Mouse (Mus musculus) neural tube, embryonic 15.5 days (tissue): ENCODE data around the gene Gm28308. TPM values are rescaled to one million over a fixed set of nuclear protein-coding genes. Genes with fewer than 3 reads are reported as not detected.
A peak's percentile ranks its signal among the peaks of the same experiment; 100 is the strongest.

Experiments used
- ATAC-seq: fragments of 200-750 bp; cut with Nextera tagmentation; 2 replicates; pipeline ENCODE4 v1.8.0; 2017; ENCODE audit warnings: mild to moderate bottlenecking, moderate TSS enrichment, moderate library complexity; ENCODE audit not compliant: low FRiP score
- H3K27ac ChIP-seq: fragments of 300-500 bp; sonication (generic); replicated peaks from 2 replicates; pipeline ENCODE4 v1.5.1; 2015; ENCODE audit warnings: mild to moderate bottlenecking, inconsistent platforms
- H3K27me3 ChIP-seq: fragments of 300-500 bp; sonication (generic); replicated peaks from 2 replicates; pipeline ENCODE4 v1.6.1; 2015; ENCODE audit warnings: inconsistent platforms
- H3K36me3 ChIP-seq: fragments of 300-500 bp; sonication (generic); 2 replicates; pipeline ENCODE4 v1.6.1; 2015; ENCODE audit warnings: inconsistent platforms
- H3K4me1 ChIP-seq: fragments of 300-500 bp; sonication (generic); 2 replicates; pipeline ENCODE4 v1.6.1; 2015; ENCODE audit warnings: inconsistent platforms
- H3K4me2 ChIP-seq: fragments of 300-500 bp; sonication (generic); 2 replicates; pipeline ENCODE4 v1.6.1; 2015; ENCODE audit warnings: inconsistent platforms, mild to moderate bottlenecking, moderate library complexity
- H3K4me3 ChIP-seq: fragments of 300-500 bp; sonication (generic); replicated peaks from 2 replicates; pipeline ENCODE4 v1.5.1; 2015; ENCODE audit warnings: mild to moderate bottlenecking, inconsistent platforms
- H3K9ac ChIP-seq: fragments of 300-500 bp; sonication (generic); replicated peaks from 2 replicates; pipeline ENCODE4 v1.6.1; 2015; ENCODE audit warnings: mild to moderate bottlenecking, inconsistent platforms
- H3K9me3 ChIP-seq: fragments of 300-500 bp; sonication (generic); replicated peaks from 2 replicates; pipeline ENCODE4 v1.6.1; 2016; ENCODE audit warnings: inconsistent platforms
- WGBS: fragments of 180-500 bp; shearing (Covaris S2); methylation state at CpG from one replicate; pipeline ENCODE4 v1.1.7; 2015; ENCODE audit warnings: mixed read lengths; 5-methylcytosine and 5-hydroxymethylcytosine counted together
- polyA plus RNA-seq: library from polyadenylated mRNA; unstranded; fragments of >200 nt; fragmentation: Nextera tagmentation; extraction: Ambion mirVana; gene quantifications from 2 replicates; pipeline ENCODE4 v1.2.1, GENCODE M21; 2015

Gene Gm28308
- polyA plus RNA-seq, 1 experiment from 2014 or later = not detected

GRCm38 (mm10) chr6:52174968-52175751 lies 38.0 kb downstream of the Gm28308 start:
- Histone ChIP-seq H3K4me3 (peak overlapping the region; percentile 46), H3K9me3 (no peaks in the 10 kb centered on the region), H3K27ac (peak overlapping the region; percentile 88), H3K36me3 (no peaks in the 10 kb centered on the region), H3K4me2 (peak overlapping the region; percentile 63), H3K27me3 (no peaks in the 10 kb centered on the region), H3K9ac (peak overlapping the region; percentile 58), H3K4me1 (peaks cover 90% of the 10 kb centered on the region)
- WGBS = 5% methylated on average over 41 of the region's 41 CpGs
- no peak for ATAC-seq

DNA sequence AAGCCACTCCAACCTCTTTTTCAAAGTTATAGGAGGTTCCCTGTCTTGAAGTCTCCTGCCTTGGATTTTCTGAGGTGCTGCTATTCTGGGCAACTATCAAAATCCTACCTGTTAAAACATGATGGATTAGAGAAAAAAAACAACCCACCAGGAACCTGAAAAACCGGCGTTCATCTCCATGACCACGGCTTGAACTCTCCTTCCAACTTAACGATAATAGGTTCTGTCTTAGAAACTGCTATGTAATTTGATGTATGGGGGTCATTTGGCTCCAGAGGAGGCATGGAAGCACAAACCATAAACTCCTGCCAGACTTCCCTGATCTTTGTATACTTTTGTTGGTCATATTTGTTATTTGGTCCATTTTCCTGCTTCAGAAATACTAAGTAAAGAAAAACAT lies 39.5 kb downstream of the Gm28308 start:
- H3K4me3 ChIP-seq = peak overlapping the region; percentile 38; the same call in 1 of the 2 replicates
- H3K9ac ChIP-seq = no peak overlapping the region
- H3K27ac ChIP-seq = peak overlapping the region; percentile 60
- H3K9me3 ChIP-seq = no peaks in the 10 kb centered on the region
- peaks cover 87% of the 10 kb centered on the region for H3K4me1 ChIP-seq
- ATAC-seq = no peak
- no peaks in the 10 kb centered on the region for H3K27me3 ChIP-seq
- H3K36me3 ChIP-seq = no peaks in the 10 kb centered on the region
- H3K4me2 ChIP-seq = peak overlapping the region; percentile 68
- WGBS = 7% methylated on average over 4 of the region's 4 CpGs

DNA sequence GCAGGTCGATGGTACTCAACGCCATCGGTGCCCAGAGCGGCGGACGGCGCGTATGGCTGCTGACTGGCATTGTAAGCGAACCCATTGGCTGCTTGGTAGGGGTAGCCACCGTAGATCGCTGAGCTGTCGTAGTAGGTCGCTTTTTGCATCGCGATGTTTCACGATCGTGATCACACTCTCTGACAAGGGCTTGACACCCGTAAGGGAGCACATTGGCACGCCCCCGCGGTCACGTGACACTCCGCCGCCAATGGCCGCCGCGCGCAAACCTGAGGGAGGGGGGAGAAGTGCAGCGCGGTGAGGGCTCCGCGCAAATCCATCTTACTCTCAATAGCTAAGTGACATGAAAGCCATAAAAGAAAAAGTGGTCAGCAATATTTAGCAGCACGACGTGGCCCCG lies 40.6 kb downstream of the Gm28308 start:
- Histone ChIP-seq H3K9me3 (no peaks in the 10 kb centered on the region), H3K27ac (peak overlapping the region; percentile 94), H3K4me2 (peak overlapping the region; percentile 68), H3K4me1 (peaks cover 88% of the 10 kb centered on the region), H3K36me3 (no peaks in the 10 kb centered on the region), H3K27me3 (no peaks in the 10 kb centered on the region), H3K9ac (peak overlapping the region; percentile 48), H3K4me3 (peak overlapping the region; percentile 38)
- 1% methylated on average over 35 of the region's 35 CpGs for WGBS
- peak; percentile 85 for ATAC-seq

GRCm38 (mm10) chr6:52171938-52172337 lies 41.2 kb downstream of the Gm28308 start:
- peak overlapping the region; percentile 38 for H3K4me3 ChIP-seq
- peak; percentile 36 for ATAC-seq
- peak overlapping the region; percentile 94 for H3K27ac ChIP-seq
- no peaks in the 10 kb centered on the region for H3K36me3 ChIP-seq
- peaks cover 88% of the 10 kb centered on the region for H3K4me1 ChIP-seq
- peak overlapping the region; percentile 68 for H3K4me2 ChIP-seq
- no peaks in the 10 kb centered on the region for H3K9me3 ChIP-seq
- 3% methylated on average over 7 of the region's 7 CpGs for WGBS
- H3K9ac ChIP-seq = peak overlapping the region; percentile 48
- no peaks in the 10 kb centered on the region for H3K27me3 ChIP-seq

- H3K27ac ChIP-seq = peak overlapping the region; percentile 94
- no peaks in the 10 kb centered on the region for H3K36me3 ChIP-seq
- H3K9ac ChIP-seq = 0 out of 2 replicates have a peak overlapping the region, but pooled peaks have one; percentile 34
- H3K9me3 ChIP-seq = no peaks in the 10 kb centered on the region
- no peak for ATAC-seq
- peaks cover 88% of the 10 kb centered on the region for H3K4me1 ChIP-seq
- no peaks in the 10 kb centered on the region for H3K27me3 ChIP-seq
- WGBS = 11% methylated on average over 4 of the region's 4 CpGs
- H3K4me3 ChIP-seq = no peak overlapping the region
- peak overlapping the region; percentile 68 for H3K4me2 ChIP-seq
Observed at GRCm38 (mm10) chr6:52171331-52171730, 41.8 kb downstream of the Gm28308 start.

- Histone ChIP-seq H3K9ac (peak overlapping the region; percentile 34; the same call in 1 of the 2 replicates), H3K27me3 (no peaks in the 10 kb centered on the region), H3K36me3 (no peaks in the 10 kb centered on the region), H3K4me3 (peak overlapping the region; percentile 1; the same call in 1 of the 2 replicates), H3K4me2 (peak overlapping the region; percentile 68), H3K9me3 (no peaks in the 10 kb centered on the region), H3K4me1 (peaks cover 87% of the 10 kb centered on the region), H3K27ac (peak overlapping the region; percentile 94)
- 23% methylated on average over 5 of the region's 5 CpGs for WGBS
- no peak for ATAC-seq
Observed at GRCm38 (mm10) chr6:52170898-52171223, 42.3 kb downstream of the Gm28308 start.

GRCm38 (mm10) chr6:52170166-52170897 lies 42.8 kb downstream of the Gm28308 start:
- H3K4me2 ChIP-seq = peak overlapping the region; percentile 68
- H3K4me1 ChIP-seq = peaks cover 88% of the 10 kb centered on the region
- peak overlapping the region; percentile 1; the same call in 1 of the 2 replicates for H3K4me3 ChIP-seq
- H3K36me3 ChIP-seq = no peaks in the 10 kb centered on the region
- no peaks in the 10 kb centered on the region for H3K27me3 ChIP-seq
- no peaks in the 10 kb centered on the region for H3K9me3 ChIP-seq
- peak overlapping the region; percentile 34 for H3K9ac ChIP-seq
- ATAC-seq = no peak
- WGBS = 8% methylated on average over 40 of the region's 40 CpGs
- H3K27ac ChIP-seq = peak overlapping the region; percentile 94

- H3K4me2 ChIP-seq = peak overlapping the region; percentile 68
- no peak for ATAC-seq
- peak overlapping the region; percentile 94 for H3K27ac ChIP-seq
- no peaks in the 10 kb centered on the region for H3K27me3 ChIP-seq
- peak overlapping the region; percentile 34 for H3K9ac ChIP-seq
- H3K4me1 ChIP-seq = peaks cover 88% of the 10 kb centered on the region
- no peaks in the 10 kb centered on the region for H3K9me3 ChIP-seq
- 15% methylated on average over 16 of the region's 16 CpGs for WGBS
- peak overlapping the region; percentile 1; the same call in 1 of the 2 replicates for H3K4me3 ChIP-seq
- no peaks in the 10 kb centered on the region for H3K36me3 ChIP-seq
Observed at GRCm38 (mm10) chr6:52169499-52170165, 43.5 kb downstream of the Gm28308 start.

- H3K4me1 ChIP-seq = peaks cover 95% of the 10 kb centered on the region
- 8% methylated on average over 42 of the region's 42 CpGs for WGBS
Observed at GRCm38 (mm10) chr6:52168191-52169055, 44.7 kb downstream of the Gm28308 start.

DNA sequence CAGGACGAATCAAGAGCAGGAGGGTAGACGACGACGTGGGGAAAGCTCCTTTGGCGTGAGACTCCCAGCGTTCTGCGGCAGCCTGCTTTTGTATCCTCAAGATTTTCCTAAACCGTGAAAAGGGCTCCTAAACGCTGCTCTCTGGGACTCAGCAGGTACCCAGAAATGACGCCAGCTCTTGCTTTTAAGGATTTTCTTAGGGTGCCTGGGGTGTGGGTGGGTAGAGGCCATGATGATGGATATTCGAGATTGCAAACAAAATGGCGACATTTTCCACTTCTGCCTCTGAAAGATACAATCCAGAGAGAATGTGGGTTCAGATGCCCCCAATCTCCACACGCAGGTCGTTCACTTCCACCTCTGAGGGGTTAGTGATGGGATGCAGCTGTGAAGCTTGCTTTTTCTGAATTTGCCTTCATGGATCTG lies 45.4 kb downstream of the Gm28308 start:
- Histone ChIP-seq H3K36me3 (no peaks in the 10 kb centered on the region), H3K9me3 (no peaks in the 10 kb centered on the region), H3K27ac (peak overlapping the region; percentile 91), H3K9ac (peak overlapping the region; percentile 21), H3K4me2 (peak overlapping the region; percentile 86), H3K4me3 (peak overlapping the region; percentile 28), H3K27me3 (no peaks in the 10 kb centered on the region), H3K4me1 (peaks cover 96% of the 10 kb centered on the region)
- ATAC-seq = no peak
- WGBS = 10% methylated on average over 14 of the region's 14 CpGs

More at GRCm38 (mm10) chr6:52168191-52169055, 44.7 kb downstream of the Gm28308 start:
- no peaks in the 10 kb centered on the region for H3K36me3 ChIP-seq
- H3K27ac ChIP-seq = peak overlapping the region; percentile 91
- H3K9me3 ChIP-seq = no peaks in the 10 kb centered on the region
- H3K9ac ChIP-seq = peak overlapping the region; percentile 21
- H3K4me2 ChIP-seq = peak overlapping the region; percentile 86
- ATAC-seq = no peak
- H3K4me3 ChIP-seq = peak overlapping the region; percentile 28
- H3K27me3 ChIP-seq = no peaks in the 10 kb centered on the region
